Mouse (Mus musculus) T-helper 1 cell (primary cell): Measurements from ENCODE around the gene Hmgcll1.

Experiments
- in situ Hi-C: fragments of 300-600 bp; cut with MboI, MseI; formaldehyde crosslinking; loops from one replicate; pipeline ENCODE4 v1.15.1; 2025; ENCODE audit warnings: high pct_unique_total_duplicates

Gene Hmgcll1

GRCm38 (mm10) chr9:76014631-76015531, at the start of gene Hmgcll1:
Hmgcll1 (plus strand) TSS chr9:76014855.
- in situ Hi-C loops, result no loop called here

- in situ Hi-C loops, result no loop called here
Observed at GRCm38 (mm10) chr9:75980097-75980496, 34.6 kb upstream of the Hmgcll1 start.

- in situ Hi-C loops, result no loop called here
Observed at GRCm38 (mm10) chr9:75981139-75981538, 33.5 kb upstream of the Hmgcll1 start.

GRCm38 (mm10) chr9:75989491-75989890, 25.2 kb upstream of the Hmgcll1 start:
- in situ Hi-C loops, result no loop called here

GRCm38 (mm10) chr9:75998791-75999350, 15.8 kb upstream of the Hmgcll1 start:
- in situ Hi-C loops, result no loop called here

GRCm38 (mm10) chr9:76000876-76001858, 13.5 kb upstream of the Hmgcll1 start:
- in situ Hi-C loops, result no loop called here

- in situ Hi-C loops, result no loop called here
Observed at GRCm38 (mm10) chr9:76003066-76003465, 11.6 kb upstream of the Hmgcll1 start.

GRCm38 (mm10) chr9:76003637-76004036, 11.0 kb upstream of the Hmgcll1 start:
- in situ Hi-C loops, result no loop called here

- in situ Hi-C loops, result no loop called here
Observed at GRCm38 (mm10) chr9:76007342-76007970, 7.2 kb upstream of the Hmgcll1 start.

- in situ Hi-C loops, result no loop called here
Observed at GRCm38 (mm10) chr9:76013789-76014188, 866 bp upstream of the Hmgcll1 start.

GRCm38 (mm10) chr9:76015971-76016370, 1.3 kb downstream of the Hmgcll1 start:
- in situ Hi-C loops, result no loop called here

GRCm38 (mm10) chr9:76016506-76016905, 1.9 kb downstream of the Hmgcll1 start:
- in situ Hi-C loops, result no loop called here

GRCm38 (mm10) chr9:76023551-76023973, 8.9 kb downstream of the Hmgcll1 start:
- in situ Hi-C loops, result no loop called here

- in situ Hi-C loops, result loop anchor here (25.0 kb wide), 1 partner anchor 913 kb away; no protein-coding TSS in a partner anchor
Observed at GRCm38 (mm10) chr9:76024277-76025246, 9.9 kb downstream of the Hmgcll1 start.

- in situ Hi-C loops, result loop anchor here (25.0 kb wide), 1 partner anchor 908 kb away; no protein-coding TSS in a partner anchor
Observed at GRCm38 (mm10) chr9:76029471-76030199, 15.0 kb downstream of the Hmgcll1 start.

- in situ Hi-C loops, result loop anchor here (25.0 kb wide), 1 partner anchor 902 kb away; no protein-coding TSS in a partner anchor
Observed at GRCm38 (mm10) chr9:76035058-76035457, 20.4 kb downstream of the Hmgcll1 start.

GRCm38 (mm10) chr9:76038327-76039103, 23.9 kb downstream of the Hmgcll1 start:
- in situ Hi-C loops, result loop anchor here (25.0 kb wide), 1 partner anchor 899 kb away; no protein-coding TSS in a partner anchor

GRCm38 (mm10) chr9:76039711-76040110, 25.1 kb downstream of the Hmgcll1 start:
- in situ Hi-C loops, result loop anchor here (10.0 to 25.0 kb wide), 2 partner anchors 525 to 898 kb away; partner anchors contain the start of gene Fam83b
